ENCODE assay signal across 23 mouse cellular contexts in the genomic region with DNA sequence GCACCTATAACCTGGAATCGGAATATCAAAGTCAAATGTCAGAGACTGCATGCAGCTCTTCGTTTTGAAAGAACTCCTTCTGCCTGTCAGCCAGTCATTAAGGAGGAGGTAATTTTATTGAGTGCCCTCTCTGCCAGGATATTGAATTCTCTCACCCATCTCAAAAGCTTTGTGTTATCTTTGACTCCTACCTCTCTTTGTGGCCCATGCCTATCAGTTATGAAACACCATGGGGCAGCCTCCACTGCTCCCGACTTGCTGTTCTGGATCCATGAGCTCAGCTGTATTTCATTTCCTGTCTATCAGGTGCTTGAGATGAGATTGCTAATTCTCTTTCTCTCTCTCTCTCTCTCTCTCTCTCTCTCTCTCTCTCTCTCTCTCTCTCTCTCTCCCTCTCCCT.
"Had no signal": no experiment of that assay in that cellular context is flagged by ENCODE, and none has a peak within 500 bp of the region (broad histone marks: within the 10 kb centered on the region; RNA-seq: fewer than 3 reads in every experiment).

No protein-coding gene starts in this region.

- H3K4me3 ChIP-seq: layer of hippocampus, adult 2 months; limb, embryonic 10.5 days; limb, embryonic 13.5 days; liver, embryonic 12.5 days; liver, embryonic 15.5 days; midbrain, embryonic 15.5 days; myocyte; neural tube, embryonic 12.5 days; neural tube, embryonic 15.5 days had no signal

- H3K27ac ChIP-seq: kidney, postnatal 0 days; limb, embryonic 10.5 days; limb, embryonic 13.5 days; liver, embryonic 12.5 days; liver, embryonic 15.5 days; macrophage; midbrain, embryonic 15.5 days; neural tube, embryonic 12.5 days; neural tube, embryonic 15.5 days; stomach, postnatal 0 days had no signal

- H3K9ac ChIP-seq: limb, embryonic 13.5 days; liver, embryonic 12.5 days; liver, embryonic 15.5 days; midbrain, embryonic 15.5 days; neural tube, embryonic 12.5 days; neural tube, embryonic 15.5 days had no signal

- ATAC-seq: intestine, postnatal 0 days; liver, embryonic 12.5 days; midbrain, embryonic 15.5 days had no signal

- H3K27me3 ChIP-seq: limb, embryonic 13.5 days; liver, embryonic 12.5 days; liver, embryonic 15.5 days; midbrain, embryonic 15.5 days; neural tube, embryonic 12.5 days; neural tube, embryonic 15.5 days had no signal

- DNase-seq: kidney, adult 2 months; kidney, postnatal 25 days; layer of hippocampus, adult 9-11 months; liver; lung, adult 18-20 months; lung, postnatal 14 days; right cerebral cortex, adult 18-20 months; right cerebral cortex, postnatal 14 days; thymus, adult 2 months; thymus, postnatal 25 days had no signal

- H3K4me2 ChIP-seq: limb, embryonic 13.5 days; liver, embryonic 12.5 days; liver, embryonic 15.5 days; midbrain, embryonic 15.5 days; neural tube, embryonic 12.5 days; neural tube, embryonic 15.5 days had no signal

- H3K4me1 ChIP-seq: limb, embryonic 10.5 days; limb, embryonic 13.5 days; liver, embryonic 12.5 days; liver, embryonic 15.5 days; neural tube, embryonic 12.5 days; neural tube, embryonic 15.5 days had no signal

- H3K9me3 ChIP-seq: limb, embryonic 10.5 days; limb, embryonic 13.5 days; liver, embryonic 12.5 days; liver, embryonic 15.5 days; midbrain, embryonic 15.5 days; neural tube, embryonic 12.5 days; neural tube, embryonic 15.5 days had no signal

- H3K36me3 ChIP-seq: limb, embryonic 10.5 days; limb, embryonic 13.5 days; liver, embryonic 12.5 days; liver, embryonic 15.5 days; midbrain, embryonic 15.5 days; neural tube, embryonic 12.5 days; neural tube, embryonic 15.5 days had no signal
